Mouse (Mus musculus) embryonic fibroblast, embryonic 13.5 days (primary cell): ENCODE results near the gene Rab14.

Experiments used
- CTCF ChIP-seq: IDR thresholded peaks from 2 replicates; pipeline ENCODE4 v1.5.1; 2011; ENCODE audit warnings: mild to moderate bottlenecking, control low read depth, low read length, moderate library complexity, borderline replicate concordance; ENCODE audit not compliant: insufficient read depth
- POLR2A ChIP-seq: IDR thresholded peaks from 2 replicates; pipeline ENCODE4 v1.6.1; 2011; ENCODE audit warnings: low read depth, mild to moderate bottlenecking, control low read depth, low read length, moderate library complexity

GRCm38 (mm10) chr2:35133891-35134290 lies 67.0 kb downstream of the Rab14 start:
- TF ChIP-seq CTCF (no peak), POLR2A (no peak)
